Mouse (Mus musculus) MEL (cell line): Measurements from ENCODE around the gene B3gat3. TPM values are rescaled to one million over a fixed set of nuclear protein-coding genes. Genes with fewer than 3 reads are reported as not detected.
A peak's percentile ranks its signal among the peaks of the same experiment; 100 is the strongest.

Experiments
- DNase-seq: peaks from one replicate; pipeline ENCODE4 v3.0.0; 2011; ENCODE audit warnings: low read depth, low spot score
- H3K27ac ChIP-seq: 2 replicates; pipeline ENCODE4 v1.5.1; 2012; ENCODE audit warnings: low read depth, mild to moderate bottlenecking, control low read depth, low read length, moderate library complexity; ENCODE audit not compliant: control insufficient read depth
- H3K27me3 ChIP-seq, 2 experiments: fragments of 150-350 bp in 1 of 2; sonication (generic) in 1 of 2; 2 replicates each; pipeline ENCODE4 v1.6.1; 2012; ENCODE audit warnings: low read length in 2 of 2, mild to moderate bottlenecking in 2 of 2, improper control_type of control experiment in 1 of 2, moderate library complexity in 1 of 2; ENCODE audit not compliant: insufficient read depth in 2 of 2, control insufficient read depth in 1 of 2
- H3K36me3 ChIP-seq, 2 experiments: 2 replicates each; pipeline ENCODE4 v1.6.1; 2012 to 2014; ENCODE audit warnings: low read length in 2 of 2, improper control_type of control experiment in 1 of 2, inconsistent platforms in 1 of 2, mild to moderate bottlenecking in 1 of 2; ENCODE audit not compliant: insufficient read depth in 2 of 2, control insufficient read depth in 1 of 2
- H3K4me1 ChIP-seq, 2 experiments: fragments of 150-350 bp in 1 of 2; sonication (generic) in 1 of 2; 2 replicates each; pipeline ENCODE4 v1.6.1; 2012; ENCODE audit warnings: low read length in 2 of 2, improper control_type of control experiment in 1 of 2, mild to moderate bottlenecking in 1 of 2; ENCODE audit not compliant: insufficient read depth in 2 of 2, control insufficient read depth in 1 of 2
- H3K4me3 ChIP-seq, 2 experiments: fragments of 150-350 bp in 1 of 2; sonication (generic) in 1 of 2; 2 replicates each; pipeline ENCODE4 v1.5.1; 2012; ENCODE audit warnings: low read depth in 2 of 2, low read length in 2 of 2, mild to moderate bottlenecking in 2 of 2, moderate library complexity in 2 of 2, control low read depth in 1 of 2, improper control_type of control experiment in 1 of 2; ENCODE audit not compliant: control insufficient read depth in 1 of 2, insufficient read depth in 1 of 2
- H3K79me2 ChIP-seq: 2 replicates; pipeline ENCODE4 v1.6.1; 2012; ENCODE audit warnings: mild to moderate bottlenecking, low read length, moderate library complexity; ENCODE audit not compliant: control insufficient read depth, poor library complexity, insufficient read depth
- H3K9ac ChIP-seq: 2 replicates; pipeline ENCODE4 v1.6.1; 2012; ENCODE audit warnings: low read depth, mild to moderate bottlenecking, control low read depth, low read length, moderate library complexity; ENCODE audit not compliant: control insufficient read depth, poor library complexity, severe bottlenecking
- H3K9me3 ChIP-seq: fragments of 150-350 bp; sonication (generic); replicated peaks from 2 replicates; pipeline ENCODE4 v1.6.1; 2012; ENCODE audit warnings: mild to moderate bottlenecking, low read length, improper control_type of control experiment, moderate library complexity; ENCODE audit not compliant: insufficient read depth
- BHLHE40 ChIP-seq: IDR thresholded peaks from 2 replicates; pipeline ENCODE4 v1.6.1; 2012; ENCODE audit warnings: low read depth, mild to moderate bottlenecking, inconsistent platforms, low read length, improper control_type of control experiment, borderline replicate concordance
- CHD1 ChIP-seq: IDR thresholded peaks from 2 replicates; pipeline ENCODE4 v1.6.1; 2012; ENCODE audit warnings: low read depth, mild to moderate bottlenecking, inconsistent platforms, low read length, improper control_type of control experiment
- CHD2 ChIP-seq: IDR thresholded peaks from 2 replicates; pipeline ENCODE4 v1.6.1; 2011; ENCODE audit warnings: low read length, improper control_type of control experiment
- CTCF ChIP-seq, 3 experiments: IDR thresholded peaks in 2 of 3; conservative IDR thresholded peaks in 1 of 3; 2 replicates each; pipeline ENCODE4 v1.5.1; 2011 to 2012; ENCODE audit warnings: low read length in 3 of 3, low read depth in 2 of 3, mild to moderate bottlenecking in 2 of 3, improper control_type of control experiment in 1 of 3, inconsistent platforms in 1 of 3, mixed read lengths in 1 of 3, moderate library complexity in 1 of 3; ENCODE audit not compliant: control insufficient read depth in 1 of 3, insufficient read depth in 1 of 3, poor library complexity in 1 of 3, severe bottlenecking in 1 of 3
- EP300 ChIP-seq, 2 experiments: IDR thresholded peaks; 2 replicates each; pipeline ENCODE4 v1.6.1; 2011; ENCODE audit warnings: improper control_type of control experiment in 2 of 2, low read length in 2 of 2, low read depth in 1 of 2, mild to moderate bottlenecking in 1 of 2
- ETS1 ChIP-seq: IDR thresholded peaks from 2 replicates; pipeline ENCODE4 v1.6.1; 2012; ENCODE audit warnings: low read depth, mild to moderate bottlenecking, inconsistent platforms, low read length, improper control_type of control experiment, moderate library complexity
- GABPA ChIP-seq: IDR thresholded peaks from 2 replicates; pipeline ENCODE4 v1.6.1; 2012; ENCODE audit warnings: low read depth, mild to moderate bottlenecking, inconsistent platforms, low read length, improper control_type of control experiment, moderate library complexity
- GATA1 ChIP-seq: IDR thresholded peaks from 2 replicates; pipeline ENCODE4 v1.6.1; 2011; ENCODE audit warnings: low read depth, low read length, improper control_type of control experiment
- HCFC1 ChIP-seq: IDR thresholded peaks from 2 replicates; pipeline ENCODE4 v1.6.1; 2012; ENCODE audit warnings: low read depth, mild to moderate bottlenecking, inconsistent platforms, low read length, improper control_type of control experiment, moderate library complexity
- JUND ChIP-seq: IDR thresholded peaks from 2 replicates; pipeline ENCODE4 v1.6.1; 2011; ENCODE audit warnings: low read depth, mild to moderate bottlenecking, improper control_type of control experiment, low read length
- KAT2A ChIP-seq: conservative IDR thresholded peaks from 2 replicates; pipeline ENCODE4 v1.6.1; 2012; ENCODE audit warnings: low read depth, low read length, improper control_type of control experiment, inconsistent platforms
- MAFK ChIP-seq: IDR thresholded peaks from 2 replicates; pipeline ENCODE4 v1.6.1; 2011; ENCODE audit warnings: low read depth, mild to moderate bottlenecking, low read length, improper control_type of control experiment, borderline replicate concordance
- MEF2A ChIP-seq: IDR thresholded peaks from 2 replicates; pipeline ENCODE4 v1.6.1; 2014; ENCODE audit warnings: low read depth, mild to moderate bottlenecking, inconsistent platforms, low read length, improper control_type of control experiment; ENCODE audit not compliant: poor library complexity, insufficient replicate concordance, severe bottlenecking; ENCODE audit errors: extremely low read depth
- MXI1 ChIP-seq: IDR thresholded peaks from 2 replicates; pipeline ENCODE4 v1.6.1; 2011; ENCODE audit warnings: mild to moderate bottlenecking, low read depth, low read length, improper control_type of control experiment
- MYB ChIP-seq: IDR thresholded peaks from 2 replicates; pipeline ENCODE4 v1.6.1; 2011; ENCODE audit warnings: mild to moderate bottlenecking, low read depth, low read length, improper control_type of control experiment
- MYC ChIP-seq: IDR thresholded peaks from 2 replicates; pipeline ENCODE4 v1.6.1; 2011; ENCODE audit warnings: low read depth, mild to moderate bottlenecking, low read length, improper control_type of control experiment, moderate library complexity
- NELFE ChIP-seq: IDR thresholded peaks from 2 replicates; pipeline ENCODE4 v1.6.1; 2011; ENCODE audit warnings: low read depth, low read length, improper control_type of control experiment
- NRF1 ChIP-seq: IDR thresholded peaks from 2 replicates; pipeline ENCODE4 v1.6.1; 2014; ENCODE audit warnings: low read depth, mild to moderate bottlenecking, inconsistent platforms, low read length, improper control_type of control experiment, moderate library complexity; ENCODE audit not compliant: poor library complexity, insufficient read depth, severe bottlenecking
- POLR2A ChIP-seq, 2 experiments: IDR thresholded peaks; 2 replicates each; pipeline ENCODE4 v1.6.1; 2011 to 2012; ENCODE audit warnings: low read length in 2 of 2, mild to moderate bottlenecking in 2 of 2, control low read depth in 1 of 2, improper control_type of control experiment in 1 of 2, low read depth in 1 of 2, moderate library complexity in 1 of 2; ENCODE audit not compliant: control insufficient read depth in 1 of 2, insufficient read depth in 1 of 2, poor library complexity in 1 of 2
- POLR2AphosphoS2 ChIP-seq: IDR thresholded peaks from 2 replicates; pipeline ENCODE4 v1.6.1; 2011; ENCODE audit warnings: low read length, improper control_type of control experiment
- POLR2AphosphoS5 ChIP-seq: IDR thresholded peaks from 2 replicates; pipeline ENCODE4 v1.6.1; 2012; ENCODE audit warnings: low read depth, borderline replicate concordance, mild to moderate bottlenecking, inconsistent platforms, low read length, moderate library complexity, mixed read lengths
- RCOR1 ChIP-seq: IDR thresholded peaks from 2 replicates; pipeline ENCODE4 v1.6.1; 2012; ENCODE audit warnings: low read depth, mild to moderate bottlenecking, inconsistent platforms, low read length, improper control_type of control experiment
- SIN3A ChIP-seq: IDR thresholded peaks from 2 replicates; pipeline ENCODE4 v1.6.1; 2012; ENCODE audit warnings: low read length, improper control_type of control experiment, inconsistent platforms
- SMC3 ChIP-seq: IDR thresholded peaks from 2 replicates; pipeline ENCODE4 v1.6.1; 2011; ENCODE audit warnings: low read depth, low read length, improper control_type of control experiment
- TAL1 ChIP-seq: IDR thresholded peaks from 2 replicates; pipeline ENCODE4 v1.6.1; 2012; ENCODE audit warnings: mild to moderate bottlenecking, inconsistent platforms, low read length, moderate library complexity, mixed read lengths
- TBP ChIP-seq: IDR thresholded peaks from 2 replicates; pipeline ENCODE4 v1.8.0; 2011; ENCODE audit warnings: low read depth, low read length, improper control_type of control experiment
- TCF12 ChIP-seq: IDR thresholded peaks from 2 replicates; pipeline ENCODE4 v1.6.1; 2014; ENCODE audit warnings: low read depth, mild to moderate bottlenecking, inconsistent platforms, low read length, improper control_type of control experiment, moderate library complexity
- UBTF ChIP-seq: IDR thresholded peaks from 2 replicates; pipeline ENCODE4 v1.6.1; 2012; ENCODE audit warnings: low read depth, mild to moderate bottlenecking, inconsistent platforms, low read length, improper control_type of control experiment, moderate library complexity, borderline replicate concordance; ENCODE audit not compliant: insufficient read depth
- USF1 ChIP-seq: IDR thresholded peaks from 2 replicates; pipeline ENCODE4 v1.6.1; 2014; ENCODE audit warnings: low read depth, mild to moderate bottlenecking, inconsistent platforms, low read length, improper control_type of control experiment, moderate library complexity
- USF2 ChIP-seq, 2 experiments: IDR thresholded peaks; 2 replicates each; pipeline ENCODE4 v1.6.1; 2011 to 2012; ENCODE audit warnings: improper control_type of control experiment in 2 of 2, low read length in 2 of 2, borderline replicate concordance in 1 of 2, inconsistent platforms in 1 of 2, low read depth in 1 of 2, mild to moderate bottlenecking in 1 of 2; ENCODE audit not compliant: insufficient read depth in 1 of 2
- ZC3H11A ChIP-seq: IDR thresholded peaks from 2 replicates; pipeline ENCODE4 v1.6.1; 2012; ENCODE audit warnings: low read depth, mild to moderate bottlenecking, inconsistent platforms, low read length, improper control_type of control experiment
- ZKSCAN1 ChIP-seq: IDR thresholded peaks from 2 replicates; pipeline ENCODE4 v1.6.1; 2012; ENCODE audit warnings: low read depth, mild to moderate bottlenecking, inconsistent platforms, low read length, improper control_type of control experiment, moderate library complexity
- ZMIZ1 ChIP-seq: IDR thresholded peaks from 2 replicates; pipeline ENCODE4 v1.6.1; 2012; ENCODE audit warnings: low read depth, mild to moderate bottlenecking, inconsistent platforms, low read length, improper control_type of control experiment, moderate library complexity
- ZNF384 ChIP-seq: IDR thresholded peaks from 2 replicates; pipeline ENCODE4 v1.6.1; 2012; ENCODE audit warnings: low read depth, mild to moderate bottlenecking, inconsistent platforms, low read length, improper control_type of control experiment
- polyA plus RNA-seq, 2 experiments: library from polyadenylated mRNA; stranded (reverse) in 1 of 2; unstranded in 1 of 2; fragments of >175 nt in 1 of 2; fragments of >200 nt in 1 of 2; gene quantifications; 2 replicates each; pipeline versions ENCODE4 v1.2.1 to v1.2.4; 2012; ENCODE audit warnings: low replicate concordance in 2 of 2, low read depth in 1 of 2; ENCODE audit not compliant: insufficient read length in 2 of 2, insufficient read depth in 1 of 2, missing spikeins in 1 of 2
- total RNA-seq: library from RNA; depleted of rRNA; stranded (reverse); fragments of 300-350 nt; gene quantifications from 2 replicates; pipeline ENCODE4 v1.2.3, GENCODE M21; 2012

The B3gat3 gene
- total and polyA plus RNA-seq, 3 experiments = 26.2 to 35.4 TPM; not detected in 1

DNA sequence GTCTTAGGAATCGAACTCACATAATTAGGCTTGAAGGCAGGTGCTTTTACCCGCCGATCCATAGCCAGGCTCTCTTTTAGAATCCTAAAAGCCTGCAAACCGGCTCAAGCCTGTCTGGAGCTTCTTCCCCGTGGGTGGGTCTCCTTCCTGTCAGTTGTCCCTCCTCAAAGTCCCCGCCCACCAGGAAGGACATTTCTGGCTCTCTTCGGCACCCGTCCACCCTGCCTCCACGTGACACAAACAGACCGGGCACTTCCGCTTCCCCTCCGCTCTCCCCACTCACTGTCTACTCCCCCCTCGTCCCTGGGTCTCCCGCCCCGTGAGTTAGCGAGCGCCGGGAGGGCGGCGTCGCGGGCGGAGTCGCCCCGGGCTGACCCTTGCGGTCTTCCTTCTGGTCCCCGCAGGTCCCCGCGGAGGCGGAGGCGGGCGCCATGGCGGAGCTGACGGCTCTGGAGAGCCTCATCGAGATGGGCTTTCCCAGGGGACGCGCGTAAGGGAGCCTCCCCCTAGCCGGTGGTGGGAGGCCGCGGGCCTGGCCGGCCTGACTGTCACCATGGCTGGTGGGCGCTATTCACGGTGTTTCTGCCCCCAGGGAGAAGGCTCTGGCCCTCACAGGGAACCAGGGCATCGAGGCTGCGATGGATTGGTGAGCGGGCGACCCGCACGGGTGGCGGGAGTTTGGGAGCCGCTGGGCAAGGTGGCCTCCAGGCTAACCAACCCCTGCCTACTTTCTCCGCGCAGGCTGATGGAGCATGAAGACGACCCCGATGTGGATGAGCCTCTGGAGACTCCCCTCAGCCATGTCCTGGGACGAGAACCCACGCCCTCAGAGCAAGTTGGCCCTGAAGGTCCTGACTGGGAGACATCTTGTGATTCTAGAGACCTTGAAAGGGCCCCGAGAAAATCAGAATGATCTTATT lies 48.6 kb upstream of the B3gat3 start, which contains the start of gene Ubxn1:
TSS of gene Ubxn1 (plus strand) at position 230 of the 920 bp plus-strand sequence.
- H3K4me3 ChIP-seq = peak within 1 kb of the TSS; percentile 73 to 94
- H3K27ac ChIP-seq = peak within 1 kb of the TSS; percentile 74
- no peaks in the 10 kb centered on the region for H3K9me3 ChIP-seq
- H3K36me3 ChIP-seq = peaks cover 8 to 26% of the 10 kb centered on the region in 2 experiments
- peaks cover 10 to 21% of the 10 kb centered on the region in 2 experiments; a peak in 3 of 4 replicates for H3K4me1 ChIP-seq
- DNase-seq = peak; percentile 99
- no peaks in the 10 kb centered on the region for H3K27me3 ChIP-seq
- H3K9ac ChIP-seq = peak within 1 kb of the TSS; percentile 98
- H3K79me2 ChIP-seq = peaks cover 15% of the 10 kb centered on the region
- peak; percentile 76; the same call in 1 of the 2 replicates for TF ChIP-seq BHLHE40
- TF ChIP-seq ZKSCAN1 = no peak
- TF ChIP-seq MAFK = no peak
- TF ChIP-seq TAL1 = no peak
- peak; percentile 64; the same call in 1 of the 2 replicates for TF ChIP-seq TBP
- TF ChIP-seq UBTF = no peak
- TF ChIP-seq GABPA = no peak
- TF ChIP-seq NRF1 = 0 out of 2 replicates have a peak, but pooled peaks have one; percentile 37
- peak; percentile 62; the same call in 1 of the 2 replicates for TF ChIP-seq MEF2A
- TF ChIP-seq MYB = peak; percentile 38; the same call in 1 of the 2 replicates
- peak; percentile 75 for TF ChIP-seq NELFE
- no peak for TF ChIP-seq ZC3H11A
- TF ChIP-seq USF1 = peak; percentile 100
- TF ChIP-seq USF2 (IDR thresholded peaks at IDR 0.05; ENCODE audit: borderline replicate concordance in 1 of 2, insufficient read depth in 1 of 2, low read depth in 1 of 2, low read length in 2 of 2) = peak; percentile 88 to 96
- peak; percentile 65; the same call in 1 of the 2 replicates for TF ChIP-seq POLR2AphosphoS2
- TF ChIP-seq ETS1 = peak; percentile 63; the same call in 1 of the 2 replicates
- peak; percentile 83 for TF ChIP-seq MYC
- TF ChIP-seq CTCF (IDR thresholded peaks at IDR 0.05 in 2 of 3, conservative IDR thresholded peaks at IDR 0.05 in 1 of 3; ENCODE audit: control insufficient read depth in 1 of 3, insufficient read depth in 1 of 3, low read depth in 2 of 3, low read length in 3 of 3, poor library complexity in 1 of 3, severe bottlenecking in 1 of 3) = no peak
- peak; percentile 99 for TF ChIP-seq HCFC1
- TF ChIP-seq KAT2A = peak; percentile 87
- peak; percentile 67 for TF ChIP-seq TCF12
- peak in 1 of 2 experiments; percentile 59; a peak in 2 of 4 replicates for TF ChIP-seq EP300 (IDR thresholded peaks at IDR 0.05; ENCODE audit: low read depth in 1 of 2, low read length in 2 of 2)
- TF ChIP-seq JUND = no peak
- peak; percentile 99 for TF ChIP-seq SIN3A
- TF ChIP-seq GATA1 = no peak
- no peak for TF ChIP-seq CHD2
- TF ChIP-seq ZMIZ1 = 0 out of 2 replicates have a peak, but pooled peaks have one; percentile 53
- peak; percentile 3; the same call in 1 of the 2 replicates for TF ChIP-seq ZNF384
- no peak for TF ChIP-seq CHD1
- no peak for TF ChIP-seq RCOR1
- TF ChIP-seq MXI1 = peak; percentile 92
- peak; percentile 27; the same call in 1 of the 2 replicates for TF ChIP-seq POLR2AphosphoS5
- TF ChIP-seq POLR2A (IDR thresholded peaks at IDR 0.05; ENCODE audit: control insufficient read depth in 1 of 2, insufficient read depth in 1 of 2, low read depth in 1 of 2, low read length in 2 of 2, poor library complexity in 1 of 2) = peak; percentile 67 to 89; a peak in 3 of 4 replicates
- no peak for TF ChIP-seq SMC3
